Mouse (Mus musculus): Measurements from ENCODE around the gene Anxa6. TPM values are rescaled to one million over a fixed set of nuclear protein-coding genes. Genes with fewer than 3 reads are reported as not detected.
A peak's percentile ranks its signal among the peaks of the same experiment; 100 is the strongest.

The Anxa6 gene
- total RNA-seq (2021): 100 to 1,000 TPM; 206 to 210 TPM
- long read RNA-seq, experiment 1, transcript Anxa6-201 (25 exons, 2,471 nt): minor isoform, 45 of 204 reads
- long read RNA-seq, experiment 1, transcript Anxa6-202 (26 exons, 2,489 nt): major isoform, 133 of 204 reads
- long read RNA-seq, experiment 1, partial matches to known transcripts: 21 of 204 reads
- long read RNA-seq, experiment 1, other reads (novel, unspliced or antisense): 5 of 204 reads
- long read RNA-seq, experiment 2, transcript Anxa6-201 (25 exons, 2,471 nt): minor isoform, 17 of 91 reads
- long read RNA-seq, experiment 2, transcript Anxa6-202 (26 exons, 2,489 nt): major isoform, 62 of 91 reads
- long read RNA-seq, experiment 2, partial matches to known transcripts: 9 of 91 reads
- long read RNA-seq, experiment 2, other reads (novel, unspliced or antisense): 3 of 91 reads

DNA sequence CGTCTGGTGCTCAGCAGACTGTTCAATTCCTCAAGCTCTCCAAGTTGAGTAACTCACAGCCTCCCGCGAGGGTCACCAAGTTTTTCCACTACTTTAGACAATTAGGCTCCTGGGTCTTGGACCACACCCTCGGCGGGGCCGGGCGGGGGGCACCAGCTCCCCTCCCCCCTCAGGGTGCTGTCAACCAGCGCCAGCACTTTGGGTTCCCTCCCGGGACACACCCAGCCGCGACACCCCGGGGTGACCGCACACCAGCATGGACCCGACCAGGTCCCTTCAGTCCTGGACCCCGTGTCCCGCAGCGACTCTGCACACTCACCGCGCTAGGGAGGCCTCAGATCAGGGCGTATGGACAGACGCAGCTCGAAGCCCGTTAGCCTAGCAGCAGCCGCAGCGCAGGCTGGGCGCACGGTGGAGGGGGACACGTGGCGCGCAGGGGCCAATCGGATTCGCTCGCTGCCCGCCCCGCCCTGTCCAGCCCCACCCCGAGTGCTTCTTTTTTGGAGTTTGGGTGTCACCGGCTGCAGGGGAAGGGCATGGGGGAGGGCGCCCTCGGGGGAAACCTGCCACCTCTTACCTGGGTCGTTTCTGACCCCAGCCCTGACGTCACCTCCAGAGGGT lies at the start of gene Anxa6:
TSS of gene Anxa6 (minus strand) at position 406 of the 621 bp plus-strand sequence.
- peak; percentile 89 to 93 for DNase-seq

DNA sequence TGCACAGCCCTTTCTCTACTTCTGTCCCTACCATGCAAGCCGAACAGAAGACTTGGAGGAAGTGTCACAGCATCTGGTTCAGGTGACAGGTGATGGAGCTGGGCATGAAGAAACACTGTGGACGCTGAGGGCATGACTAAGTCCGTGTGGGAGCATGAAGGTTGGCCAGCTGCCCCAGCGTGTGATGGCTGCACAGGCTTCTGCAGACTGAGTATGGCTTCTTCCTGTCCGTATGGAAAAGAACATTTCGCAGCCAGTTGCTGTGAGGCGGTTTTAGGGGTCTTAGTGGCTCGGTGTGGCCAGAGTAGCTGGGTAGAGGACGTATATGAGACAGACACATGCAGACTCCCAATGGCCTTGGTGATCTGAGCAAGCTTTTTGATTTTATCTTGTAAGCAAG lies 48.0 kb upstream of the Anxa6 start:
- DNase-seq: no peak

DNA sequence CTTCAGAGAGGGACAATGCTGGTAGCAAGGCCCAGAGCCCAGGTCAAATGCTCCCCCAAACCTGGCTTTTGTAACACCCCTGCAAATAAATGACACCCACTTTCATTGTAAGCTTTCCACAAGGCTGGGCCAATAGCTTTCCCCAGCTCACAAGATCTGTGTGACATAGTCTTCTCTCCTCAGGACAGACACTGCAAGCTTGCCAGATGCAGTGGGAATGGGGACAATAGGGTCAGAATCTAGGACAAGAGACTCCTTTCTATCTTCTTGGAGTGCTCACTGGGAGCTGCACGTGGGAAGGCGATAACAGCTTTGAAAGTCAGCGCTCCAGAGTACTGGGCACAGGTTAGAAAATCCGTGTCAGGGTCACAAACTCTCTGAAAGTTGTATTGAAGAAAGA lies 45.9 kb upstream of the Anxa6 start:
- DNase-seq: no peak

DNA sequence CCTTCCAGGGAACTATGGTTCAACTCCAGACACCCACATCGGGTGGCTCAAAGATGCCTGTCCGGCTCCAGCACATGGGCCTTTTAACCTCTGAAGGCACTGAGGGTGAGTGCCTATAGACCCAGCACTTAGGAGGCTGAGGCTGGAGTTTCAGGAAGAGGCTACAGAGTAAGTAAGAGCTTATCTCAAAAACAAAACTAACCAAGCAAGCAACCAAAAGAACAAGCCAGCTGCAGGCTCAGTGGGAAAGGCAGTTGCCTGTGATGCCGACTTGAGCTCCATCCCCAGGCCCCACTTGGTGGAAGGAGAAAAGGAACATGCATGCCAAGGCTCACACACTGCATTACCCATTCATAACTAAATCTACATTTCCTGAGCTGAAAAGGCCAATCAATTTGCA lies 45.3 kb upstream of the Anxa6 start:
- DNase-seq: peak in 1 of 2 experiments; percentile 15

DNA sequence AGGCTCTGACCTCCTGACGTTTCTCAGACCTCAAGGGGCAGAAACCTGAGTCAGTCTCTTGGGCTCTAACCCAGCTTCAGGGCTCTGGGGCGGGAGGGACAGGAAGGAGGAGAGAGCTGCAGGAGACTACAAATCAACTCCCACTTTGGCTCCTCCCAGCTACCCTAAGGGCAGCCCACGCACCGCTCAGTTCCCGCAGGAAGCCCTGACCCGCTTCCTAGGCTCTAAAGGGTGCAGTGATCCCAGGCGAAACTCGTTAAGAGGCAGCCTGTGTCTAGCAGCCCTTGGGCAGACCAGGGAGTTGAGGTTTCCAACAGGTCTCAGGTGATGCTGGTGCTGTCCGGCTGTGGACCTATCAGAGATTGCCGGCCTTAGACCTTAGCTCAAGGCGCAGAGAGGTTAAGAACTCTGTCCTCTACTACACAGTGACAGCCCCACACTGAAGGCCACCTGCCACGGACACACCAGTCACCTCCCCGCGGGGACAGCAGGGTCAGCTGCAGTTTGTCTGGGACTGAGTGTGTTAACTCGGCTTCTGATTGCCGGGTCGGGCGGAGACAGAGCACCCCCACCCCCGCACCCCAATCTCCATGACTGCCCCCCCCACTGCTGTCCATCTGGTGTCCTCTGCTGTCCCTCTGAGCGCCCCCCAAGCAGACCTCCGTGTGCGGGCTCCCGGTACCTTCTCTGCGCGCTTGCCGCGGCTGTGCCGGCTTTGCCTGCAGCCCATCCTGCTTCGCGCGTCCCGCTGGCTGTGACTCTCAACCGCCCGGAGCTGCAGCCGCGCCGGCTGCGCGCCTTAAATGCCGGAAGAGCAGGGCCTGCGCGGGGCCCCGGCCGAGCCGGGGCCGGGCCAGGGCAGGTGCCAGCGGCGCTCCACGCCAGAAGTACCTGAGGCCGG lies 44.3 kb upstream of the Anxa6 start, which contains the start of gene Ccdc69:
TSS of gene Ccdc69 (minus strand) at position 801 of the 901 bp plus-strand sequence.
- DNase-seq: peak; percentile 80 to 87

DNA sequence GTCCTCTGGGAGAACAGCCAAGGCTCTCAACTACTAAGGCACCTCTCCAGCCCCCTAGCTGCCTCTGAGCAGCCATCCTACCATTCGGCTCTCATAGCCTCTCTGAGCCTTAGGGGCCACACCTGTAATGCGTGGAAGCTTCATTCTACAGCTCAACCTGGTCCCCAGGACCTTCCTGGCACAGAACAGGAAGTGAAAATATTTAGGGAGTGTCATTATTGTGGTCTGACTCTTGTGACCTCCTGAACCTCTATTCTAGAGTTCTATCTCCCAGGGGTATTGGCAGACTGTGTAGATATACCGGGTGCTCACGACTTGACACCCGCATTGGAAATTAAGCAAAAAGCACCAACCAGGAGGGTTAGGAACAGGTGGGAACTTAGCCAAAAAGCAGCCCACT lies 43.0 kb upstream of the Anxa6 start:
- peak in 1 of 2 experiments; percentile 14 for DNase-seq

DNA sequence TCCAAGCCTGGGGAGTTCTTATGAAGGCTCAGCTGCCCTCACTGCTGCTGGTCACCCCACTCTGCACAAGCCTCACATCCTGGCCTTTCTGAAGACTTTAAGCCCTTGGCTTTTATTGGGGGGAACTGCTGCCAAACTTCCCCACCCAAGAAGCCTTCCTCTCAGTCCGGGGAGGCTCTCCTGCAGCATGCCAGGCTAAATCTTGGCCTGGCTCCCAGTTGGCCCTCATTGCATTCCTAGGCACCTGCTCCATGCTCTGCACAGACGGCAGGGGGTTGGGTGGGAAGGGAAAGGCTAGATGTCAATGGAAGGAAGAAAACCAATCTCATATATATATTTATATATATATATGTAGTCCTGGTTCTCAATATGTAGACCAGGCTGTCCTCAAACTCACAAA lies 42.4 kb upstream of the Anxa6 start:
- DNase-seq: peak; percentile 55 to 63

DNA sequence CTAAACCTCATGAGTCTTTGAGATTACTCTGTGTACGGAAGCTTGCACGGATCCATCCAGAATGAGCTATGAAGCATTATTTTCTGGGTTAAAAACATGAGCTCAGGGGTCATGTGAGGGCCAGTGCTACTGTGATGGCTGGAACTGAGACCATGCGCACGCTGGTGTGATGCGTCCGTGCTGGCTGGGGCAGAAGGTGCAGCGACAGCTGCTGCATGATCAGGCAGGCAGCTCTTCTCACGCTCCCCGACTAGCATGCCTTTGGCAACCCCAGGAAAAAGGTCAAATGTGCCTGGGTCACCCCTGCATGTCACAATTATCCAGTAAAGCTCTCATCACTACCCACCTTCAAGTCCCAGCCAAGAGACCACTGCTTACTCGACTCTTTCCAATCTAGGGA lies 39.9 kb upstream of the Anxa6 start:
- peak in 1 of 2 experiments; percentile 18 for DNase-seq

DNA sequence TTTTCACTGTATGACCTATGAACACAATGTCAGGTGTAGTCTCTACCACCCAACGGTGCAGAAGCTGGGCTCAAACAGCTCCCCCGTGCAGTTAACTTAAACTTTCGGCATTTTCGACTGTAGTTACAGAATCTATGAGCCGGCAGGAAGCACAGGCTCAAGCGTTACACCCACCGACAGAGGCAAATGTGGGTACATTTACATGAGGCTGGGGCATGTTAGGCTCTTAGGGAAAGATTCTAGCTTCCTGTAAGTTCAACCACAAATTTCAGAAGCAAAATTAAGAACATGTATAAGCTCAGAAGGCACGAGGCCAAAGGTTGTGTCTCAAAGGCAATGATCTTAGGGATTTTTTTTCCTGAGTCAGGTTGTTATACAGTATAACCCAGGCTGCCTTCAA lies 39.2 kb upstream of the Anxa6 start:
- no peak for DNase-seq

DNA sequence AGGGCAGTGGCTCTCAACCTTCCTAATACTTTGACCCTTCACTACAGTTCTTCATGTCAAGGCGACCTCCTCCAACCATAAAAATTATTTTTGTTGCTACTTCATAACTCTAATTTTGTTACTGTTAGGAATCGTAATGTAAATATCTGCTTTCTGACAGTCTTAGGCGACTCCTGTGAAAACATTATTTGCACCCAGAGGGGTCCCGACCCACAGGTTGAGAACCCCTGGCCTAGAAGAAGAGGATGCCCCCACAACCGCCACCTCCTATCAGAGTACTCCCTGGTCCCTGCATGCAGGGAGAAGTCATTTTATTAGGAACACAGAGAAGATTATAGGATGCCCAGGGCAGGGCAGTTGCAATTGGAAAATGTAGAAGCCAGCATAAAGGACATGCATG lies 38.1 kb upstream of the Anxa6 start:
- DNase-seq: no peak

DNA sequence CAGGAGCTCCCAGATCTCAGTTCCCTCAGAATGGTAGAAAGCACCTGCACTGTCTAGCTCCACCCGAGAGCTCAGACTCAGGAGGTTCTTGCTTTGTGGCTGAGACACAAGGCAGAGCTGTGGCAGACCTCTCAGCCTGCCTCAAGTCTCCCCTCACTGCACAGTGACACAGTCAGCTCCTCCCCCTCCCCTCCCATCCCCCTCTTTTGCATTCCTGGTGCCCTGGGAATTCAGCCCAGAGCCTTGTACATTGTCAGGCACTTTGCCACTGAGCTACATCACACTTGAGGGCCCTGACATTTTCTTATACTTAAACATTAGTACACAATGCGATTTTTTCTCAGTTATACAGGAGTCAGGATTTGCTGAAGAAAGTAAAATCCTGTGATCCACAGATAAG lies 35.8 kb upstream of the Anxa6 start:
- peak; percentile 28 to 38 for DNase-seq

DNA sequence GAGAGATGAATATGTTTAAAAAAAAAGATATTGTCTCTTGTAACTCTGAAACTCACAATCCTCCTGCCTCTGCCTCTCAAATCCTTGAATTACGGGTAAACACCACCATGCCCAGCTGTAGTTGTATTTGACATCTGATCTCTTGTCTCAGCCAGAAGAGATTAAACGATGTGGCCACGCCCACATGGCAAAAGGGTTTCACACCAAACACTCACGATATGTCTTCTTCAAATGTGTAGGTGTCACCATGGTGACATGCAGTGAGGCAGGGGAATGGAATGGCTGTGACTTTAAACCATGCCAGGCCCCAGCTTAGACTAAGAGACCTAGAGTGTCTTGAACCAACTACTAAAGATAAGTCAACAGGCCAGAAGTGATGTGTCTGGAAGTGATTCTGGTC lies 33.7 kb upstream of the Anxa6 start:
- DNase-seq: no peak

DNA sequence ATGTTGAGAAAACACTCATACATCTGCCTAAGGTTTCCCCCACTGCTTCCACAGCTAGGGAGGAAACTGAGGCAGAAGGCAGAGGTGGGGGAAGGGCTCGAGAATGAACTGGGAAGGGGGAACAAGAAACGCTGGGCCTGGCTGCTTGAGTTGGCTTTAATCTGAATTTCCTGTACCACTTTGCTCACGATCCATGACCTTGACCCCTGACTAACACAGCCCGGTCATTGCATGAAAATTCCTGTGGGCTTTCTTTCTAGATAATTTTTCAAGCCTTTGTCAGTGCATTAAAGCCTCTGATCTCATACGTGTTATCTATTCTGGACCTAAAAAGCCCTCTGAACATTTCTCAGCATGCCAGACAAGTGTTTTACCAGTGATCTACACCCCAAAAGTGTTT lies 29.6 kb upstream of the Anxa6 start:
- DNase-seq: no peak

DNA sequence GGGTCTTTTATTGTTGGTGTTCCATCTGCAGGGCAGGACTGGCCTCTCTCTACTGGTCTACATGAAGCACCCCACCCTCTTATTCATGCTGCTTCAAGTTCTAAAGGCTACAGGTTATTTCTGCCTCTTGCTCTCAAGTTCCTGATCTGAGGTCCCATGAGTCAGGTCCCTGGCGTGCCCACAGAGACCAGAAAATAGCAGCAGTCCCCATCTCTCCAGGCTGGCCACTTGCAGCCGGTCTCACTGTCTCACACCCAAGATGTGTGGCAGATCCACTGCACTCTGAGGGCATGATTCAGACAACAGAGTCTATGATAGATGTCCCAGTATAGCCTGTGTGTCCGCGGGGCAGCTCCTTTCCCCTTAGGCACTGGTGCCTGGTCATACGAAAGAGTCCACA lies 27.6 kb upstream of the Anxa6 start:
- no peak for DNase-seq

DNA sequence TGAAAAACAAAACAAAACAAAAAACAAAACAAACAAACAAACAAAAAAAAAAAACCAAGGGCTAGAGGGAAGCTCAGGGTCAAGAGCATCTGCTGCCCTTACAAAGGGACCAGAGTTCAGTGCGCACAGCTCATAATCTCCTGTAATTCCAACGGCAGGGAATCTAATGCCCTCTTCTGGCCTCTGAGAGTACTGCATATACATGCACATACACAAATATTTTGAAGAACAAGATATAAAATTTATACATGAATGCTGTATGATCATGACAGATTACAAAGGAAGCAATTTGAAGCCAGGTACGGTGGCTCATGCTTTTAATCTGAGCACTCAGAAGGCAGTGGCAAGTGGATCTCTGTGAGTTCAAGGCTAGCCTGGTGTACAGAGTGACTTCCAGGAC lies 24.3 kb upstream of the Anxa6 start:
- DNase-seq: no peak

DNA sequence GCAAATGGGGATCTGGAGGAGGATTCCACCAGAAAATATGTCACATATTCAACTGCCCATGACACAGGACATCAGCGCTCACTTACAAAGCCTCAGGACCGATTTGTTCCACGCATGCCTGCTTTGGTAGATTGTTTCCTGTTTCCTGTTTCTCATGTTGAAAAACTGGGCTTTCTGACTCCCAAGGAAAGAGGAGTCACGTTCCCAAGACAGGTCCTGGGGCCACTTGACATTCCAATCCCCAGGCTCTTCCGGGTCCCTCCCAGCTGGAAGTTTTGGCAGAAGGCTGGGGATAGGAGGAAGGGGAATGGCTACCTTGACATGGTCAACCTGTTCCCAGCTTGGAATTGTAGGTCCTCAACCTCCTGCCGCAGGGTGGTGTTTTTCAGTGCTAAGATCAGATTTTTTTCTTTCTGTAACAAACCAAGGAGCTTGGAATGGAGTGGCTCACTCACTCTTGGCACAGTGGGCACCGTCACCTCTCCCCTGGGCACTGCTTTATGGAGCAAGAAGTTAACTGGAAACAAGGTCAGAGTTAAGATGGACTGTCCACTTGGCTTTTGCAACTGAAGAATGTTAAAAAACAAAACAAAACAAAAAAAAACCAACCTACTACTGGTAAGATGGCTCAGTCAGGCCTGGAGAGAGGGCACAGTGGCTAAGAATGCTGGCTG lies 17.7 kb upstream of the Anxa6 start:
- no peak for DNase-seq

DNA sequence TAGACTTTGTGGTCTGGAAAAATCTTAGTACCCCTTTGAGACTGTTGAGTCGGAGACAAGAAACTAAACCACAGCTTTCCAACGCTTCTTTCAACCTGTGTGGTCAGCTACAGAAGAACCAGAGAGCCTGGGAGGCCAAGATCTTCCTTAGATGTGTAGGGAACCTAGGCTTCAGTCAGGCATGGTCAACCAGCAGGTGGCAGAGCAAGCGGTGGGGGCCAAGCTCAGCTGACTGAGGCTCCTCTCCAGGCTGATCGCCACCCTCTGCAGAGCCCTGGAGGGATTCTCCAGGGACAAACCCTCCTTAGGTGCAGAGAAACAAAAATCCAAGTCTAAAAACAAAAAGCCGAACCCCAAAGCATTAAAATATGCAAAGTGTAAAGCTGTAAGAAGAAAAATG lies 13.4 kb upstream of the Anxa6 start:
- DNase-seq: peak; percentile 61 to 73

DNA sequence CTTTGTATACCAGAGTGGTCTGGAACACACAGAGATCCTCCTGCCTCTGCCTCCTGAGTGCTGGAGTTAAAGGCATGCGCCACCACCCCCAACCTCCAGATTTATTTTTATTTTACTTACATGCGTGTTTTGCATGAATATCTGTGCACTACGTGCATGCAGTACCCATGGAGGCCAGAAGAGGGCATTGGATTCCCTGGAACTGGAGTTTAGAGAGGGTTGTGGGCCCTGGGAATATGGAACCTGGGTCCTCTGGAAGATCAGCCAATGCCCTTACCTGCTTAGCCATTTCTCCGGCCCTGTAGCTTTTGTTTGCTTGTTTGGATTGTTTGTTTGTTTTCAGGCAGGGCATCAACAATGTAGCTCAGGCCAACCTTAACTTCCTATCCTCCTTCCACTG lies 8.1 kb upstream of the Anxa6 start:
- no peak for DNase-seq

DNA sequence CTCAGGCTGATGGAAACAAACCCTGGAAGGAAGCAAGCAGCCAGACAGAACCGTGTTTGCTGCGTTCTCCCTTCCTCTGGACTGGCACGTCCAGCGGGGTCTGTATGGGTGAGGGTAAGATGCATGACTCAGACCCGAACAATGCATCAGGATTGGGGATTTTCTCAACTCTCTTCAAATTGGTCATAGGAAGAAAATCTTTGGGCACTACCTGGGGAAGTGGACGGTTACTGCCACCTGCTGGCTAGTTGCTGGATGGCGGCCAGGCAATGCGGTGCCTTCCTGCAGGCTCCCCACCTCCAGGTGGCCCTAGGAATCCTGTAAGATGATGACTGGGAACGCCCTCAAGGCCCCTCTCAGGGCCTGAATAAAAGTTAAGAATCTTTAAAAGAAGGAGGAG lies 6.3 kb upstream of the Anxa6 start:
- DNase-seq: peak; percentile 78 to 87

DNA sequence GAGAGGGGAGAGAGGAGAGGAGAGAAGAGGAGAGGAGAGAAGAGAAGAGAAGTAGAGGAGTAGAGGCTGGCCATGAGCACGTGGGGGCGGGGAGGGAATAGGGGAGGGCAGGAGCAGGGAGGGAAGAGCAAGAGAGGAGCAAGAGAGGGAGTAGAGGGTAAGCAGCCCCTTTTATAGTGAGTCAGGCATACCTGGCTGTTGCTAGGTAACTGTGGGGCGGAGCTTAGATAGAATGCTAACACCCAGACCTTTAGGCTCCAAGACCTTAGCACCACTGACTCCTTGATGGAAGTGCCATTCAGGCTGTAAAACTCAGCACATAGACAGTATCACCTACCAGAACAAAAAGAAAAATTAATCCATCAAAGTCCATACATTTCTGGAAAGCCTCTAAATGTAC lies 3.4 kb upstream of the Anxa6 start:
- no peak for DNase-seq

DNA sequence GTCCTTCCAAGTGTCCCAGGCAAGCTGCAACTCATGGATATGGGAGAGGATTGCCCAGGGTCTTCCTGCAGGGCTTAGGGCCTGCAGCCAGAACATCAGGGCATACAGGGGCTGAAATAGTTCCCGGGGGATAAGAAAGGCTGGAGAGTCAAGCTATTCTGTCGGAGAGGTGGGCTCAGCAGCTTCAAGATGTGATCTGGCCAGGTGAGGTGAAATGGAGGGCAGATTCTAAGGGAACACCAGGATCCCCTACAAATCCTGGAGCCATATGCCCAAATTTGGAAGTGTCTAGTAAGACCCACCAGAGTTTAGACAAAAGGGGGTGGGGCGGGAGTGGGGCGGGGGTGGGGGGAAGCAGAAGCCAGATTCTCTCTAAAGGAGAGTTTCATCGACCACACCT lies 959 bp downstream of the Anxa6 start:
- DNase-seq: no peak

DNA sequence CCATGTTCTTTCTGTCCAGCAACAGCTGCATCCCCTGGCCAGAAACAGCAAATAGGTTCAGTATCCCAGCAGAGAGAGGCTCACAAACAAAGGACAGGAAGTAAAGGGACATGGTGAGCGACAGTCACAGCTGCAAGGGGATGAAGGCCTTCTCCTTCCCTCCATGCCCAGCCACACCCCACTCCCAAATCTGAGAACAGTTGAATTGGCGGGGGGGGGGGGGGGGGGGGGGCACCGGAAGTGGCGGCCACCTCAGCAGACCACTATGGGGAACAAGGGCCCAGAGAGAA lies 1.3 kb downstream of the Anxa6 start:
- DNase-seq: no peak

Data from heart, adult 18-20 months (tissue).